Mouse (Mus musculus) neural tube, embryonic 11.5 days (tissue): Measurements from ENCODE around the gene Prdx1. TPM values are rescaled to one million over a fixed set of nuclear protein-coding genes. Genes with fewer than 3 reads are reported as not detected.

Experiments used
- ATAC-seq: fragments of 200-750 bp; cut with Nextera tagmentation; 2 replicates; pipeline ENCODE4 v1.8.0; 2017; ENCODE audit warnings: moderate number of reproducible peaks, mild to moderate bottlenecking, moderate TSS enrichment, moderate library complexity; ENCODE audit not compliant: insufficient read depth, low FRiP score, low TSS enrichment
- DNase-seq: peaks from one replicate; pipeline ENCODE4 v3.0.0-alpha.2; 2015; ENCODE audit warnings: low spot score
- H3K27ac ChIP-seq: fragments of 300-500 bp; sonication (generic); 2 replicates; pipeline ENCODE4 v1.5.1; 2014; ENCODE audit warnings: low read depth, mild to moderate bottlenecking, low read length
- H3K27me3 ChIP-seq: fragments of 300-500 bp; sonication (generic); 2 replicates; pipeline ENCODE4 v1.6.1; 2014; ENCODE audit warnings: mild to moderate bottlenecking, low read length, mixed read lengths; ENCODE audit not compliant: control insufficient read depth, insufficient read depth
- H3K36me3 ChIP-seq: fragments of 300-500 bp; sonication (generic); 2 replicates; pipeline ENCODE4 v1.6.1; 2014; ENCODE audit warnings: mild to moderate bottlenecking, low read length, moderate library complexity, mixed read lengths; ENCODE audit not compliant: control insufficient read depth, insufficient read depth
- H3K4me1 ChIP-seq: fragments of 300-500 bp; sonication (generic); 2 replicates; pipeline ENCODE4 v1.6.1; 2014; ENCODE audit warnings: low read length, mixed read lengths; ENCODE audit not compliant: control insufficient read depth, insufficient read depth
- H3K4me2 ChIP-seq: fragments of 300-500 bp; sonication (generic); 2 replicates; pipeline ENCODE4 v1.6.1; 2014; ENCODE audit warnings: low read depth, mild to moderate bottlenecking, moderate library complexity
- H3K4me3 ChIP-seq: fragments of 300-500 bp; sonication (generic); 2 replicates; pipeline ENCODE4 v1.5.1; 2014; ENCODE audit warnings: low read depth, low read length
- H3K9ac ChIP-seq: fragments of 300-500 bp; sonication (generic); 2 replicates; pipeline ENCODE4 v1.6.1; 2014; ENCODE audit warnings: mild to moderate bottlenecking, low read length
- H3K9me3 ChIP-seq: fragments of 300-500 bp; sonication (generic); 2 replicates; pipeline ENCODE4 v1.6.1; 2016; ENCODE audit warnings: low read length; ENCODE audit not compliant: control insufficient read depth
- WGBS: fragments of 180-500 bp; shearing (Covaris S2); extraction: QIAGEN DNeasy Blood & Tissue Kit; methylation state at CpG from one replicate; pipeline ENCODE4 v1.1.7; 2014; 5-methylcytosine and 5-hydroxymethylcytosine counted together
- polyA plus RNA-seq: library from polyadenylated mRNA; unstranded; fragments of >200 nt; fragmentation: Nextera tagmentation; extraction: Ambion mirVana; gene quantifications from 2 replicates; pipeline ENCODE4 v1.2.1, GENCODE M21; 2014

The Prdx1 gene
- polyA plus RNA-seq, 1 experiment from 2014 or later = 902 TPM

GRCm38 (mm10) chr4:116707666-116708065, 22.3 kb downstream of the Prdx1 start:
- H3K27me3 ChIP-seq = no peaks in the 10 kb centered on the region
- DNase-seq (no peak), ATAC-seq (0 out of 2 replicates have a peak, but pooled peaks have one; percentile 2)
- peak overlapping the region; percentile 56 for H3K9ac ChIP-seq
- H3K4me3 ChIP-seq = peak overlapping the region; percentile 39
- H3K27ac ChIP-seq = no peak overlapping the region
- H3K4me2 ChIP-seq = peak overlapping the region; percentile 52
- H3K9me3 ChIP-seq = no peaks in the 10 kb centered on the region
- 31% methylated on average over 9 of the region's 9 CpGs for WGBS
- peaks cover 3% of the 10 kb centered on the region for H3K4me1 ChIP-seq
- H3K36me3 ChIP-seq = peaks cover 2% of the 10 kb centered on the region; the same call in 1 of the 2 replicates

- DNase-seq (peak; percentile 91), ATAC-seq (peak; percentile 98)
- peak within 1 kb of the TSS; percentile 72 for H3K4me2 ChIP-seq
- peak within 1 kb of the TSS; percentile 39 for H3K4me3 ChIP-seq
- no peak within 1 kb of the TSS for H3K27ac ChIP-seq
- H3K27me3 ChIP-seq = no peaks in the 10 kb centered on the region
- H3K9me3 ChIP-seq = no peaks in the 10 kb centered on the region
- H3K9ac ChIP-seq = peak within 1 kb of the TSS; percentile 62
- WGBS = under 1% methylated on average over 29 of the region's 29 CpGs
- H3K36me3 ChIP-seq = peaks cover 2% of the 10 kb centered on the region; the same call in 1 of the 2 replicates
- H3K4me1 ChIP-seq = peaks cover 3% of the 10 kb centered on the region
Measured at GRCm38 (mm10) chr4:116708201-116708764, 22.9 kb downstream of the Prdx1 start, which contains the start of the genes Mmachc and Ccdc163. TSS of gene Mmachc (minus strand) at chr4:116708406. TSS of gene Ccdc163 (plus strand) at chr4:116708509.

DNA sequence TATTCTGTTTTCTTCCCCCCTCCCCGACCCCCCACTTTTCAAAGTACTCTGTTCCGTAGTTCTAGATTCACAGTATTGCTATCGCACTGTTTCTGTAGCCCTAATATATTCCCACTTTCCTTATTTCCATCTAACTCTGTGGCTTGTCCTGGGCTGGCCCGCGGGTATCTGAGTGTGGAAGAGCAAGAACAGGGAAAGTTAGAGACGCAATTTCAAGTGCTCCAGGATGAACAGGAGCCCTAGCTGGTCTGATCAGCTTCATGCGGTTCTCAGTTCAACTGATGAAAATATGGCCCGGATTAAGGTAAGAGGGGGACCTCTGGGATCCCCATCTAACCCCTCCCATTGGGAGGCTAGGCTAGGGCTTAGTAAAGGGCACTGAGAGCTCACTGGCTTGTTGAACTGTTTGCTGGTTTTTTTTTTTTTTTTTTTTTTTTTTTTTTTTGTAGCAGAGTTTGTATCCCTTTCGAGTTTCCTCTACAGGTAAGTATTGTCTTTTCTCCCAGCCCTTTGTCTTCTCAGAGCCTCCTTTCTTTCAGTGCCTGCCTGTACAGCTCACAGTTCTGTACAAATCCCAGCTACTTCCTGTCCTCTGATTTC, 23.5 kb downstream of the Prdx1 start:
- WGBS = 9% methylated on average over 9 of the region's 9 CpGs
- Histone ChIP-seq H3K4me3 (peak overlapping the region; percentile 39), H3K4me1 (peaks cover 3% of the 10 kb centered on the region), H3K9me3 (no peaks in the 10 kb centered on the region), H3K27ac (no peak overlapping the region), H3K9ac (peak overlapping the region; percentile 62), H3K27me3 (no peaks in the 10 kb centered on the region), H3K4me2 (peak overlapping the region; percentile 72), H3K36me3 (no peaks in the 10 kb centered on the region)
- ATAC-seq (no peak; the same call in 1 of the 2 replicates), DNase-seq (peak; percentile 15)

GRCm38 (mm10) chr4:116710154-116710553, 24.8 kb downstream of the Prdx1 start:
- H3K27me3 ChIP-seq = no peaks in the 10 kb centered on the region
- H3K4me1 ChIP-seq = peaks cover 3% of the 10 kb centered on the region
- WGBS = 91% methylated on average over 2 of the region's 2 CpGs
- H3K4me3 ChIP-seq = no peak overlapping the region
- H3K9ac ChIP-seq = no peak overlapping the region
- H3K4me2 ChIP-seq = no peak overlapping the region
- no peaks in the 10 kb centered on the region for H3K36me3 ChIP-seq
- DNase-seq (no peak), ATAC-seq (no peak)
- H3K27ac ChIP-seq = no peak overlapping the region
- H3K9me3 ChIP-seq = no peaks in the 10 kb centered on the region

DNA sequence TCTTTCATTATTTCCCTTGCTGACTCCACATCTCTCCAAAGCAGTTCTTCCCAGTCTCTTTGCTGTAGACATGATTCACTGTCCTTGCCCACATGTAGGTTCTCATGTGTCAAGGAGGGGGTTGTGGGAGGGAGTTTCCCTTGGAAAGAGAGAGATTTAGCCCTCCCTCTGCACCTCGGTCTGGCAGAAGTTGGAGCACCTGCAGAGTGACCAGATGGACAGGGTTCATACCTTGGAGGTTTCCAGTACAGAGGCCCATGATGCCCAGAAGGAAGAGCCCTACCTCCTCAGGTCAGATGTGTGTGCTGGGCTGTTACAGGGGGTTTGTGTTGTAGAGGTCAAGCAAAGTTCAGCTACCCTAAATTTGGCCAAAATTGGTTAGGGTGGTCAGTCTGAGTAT, 27.2 kb downstream of the Prdx1 start:
- Histone ChIP-seq H3K9me3 (no peaks in the 10 kb centered on the region), H3K4me1 (peaks cover under 1% of the 10 kb centered on the region), H3K9ac (no peak overlapping the region), H3K27me3 (no peaks in the 10 kb centered on the region), H3K4me2 (no peak overlapping the region), H3K4me3 (no peak overlapping the region), H3K27ac (no peak overlapping the region), H3K36me3 (no peaks in the 10 kb centered on the region)
- DNase-seq (no peak), ATAC-seq (no peak)
- WGBS = 78% methylated on average over 1 of the region's 1 CpGs

GRCm38 (mm10) chr4:116719396-116719795, 34.1 kb downstream of the Prdx1 start:
- Histone ChIP-seq H3K4me2 (no peak overlapping the region), H3K9me3 (no peaks in the 10 kb centered on the region), H3K27ac (no peak overlapping the region), H3K36me3 (no peaks in the 10 kb centered on the region), H3K27me3 (no peaks in the 10 kb centered on the region), H3K4me3 (no peak overlapping the region), H3K4me1 (no peaks in the 10 kb centered on the region), H3K9ac (no peak overlapping the region)
- DNase-seq (peak; percentile 69), ATAC-seq (no peak)
- WGBS = 28% methylated on average over 3 of the region's 3 CpGs

DNA sequence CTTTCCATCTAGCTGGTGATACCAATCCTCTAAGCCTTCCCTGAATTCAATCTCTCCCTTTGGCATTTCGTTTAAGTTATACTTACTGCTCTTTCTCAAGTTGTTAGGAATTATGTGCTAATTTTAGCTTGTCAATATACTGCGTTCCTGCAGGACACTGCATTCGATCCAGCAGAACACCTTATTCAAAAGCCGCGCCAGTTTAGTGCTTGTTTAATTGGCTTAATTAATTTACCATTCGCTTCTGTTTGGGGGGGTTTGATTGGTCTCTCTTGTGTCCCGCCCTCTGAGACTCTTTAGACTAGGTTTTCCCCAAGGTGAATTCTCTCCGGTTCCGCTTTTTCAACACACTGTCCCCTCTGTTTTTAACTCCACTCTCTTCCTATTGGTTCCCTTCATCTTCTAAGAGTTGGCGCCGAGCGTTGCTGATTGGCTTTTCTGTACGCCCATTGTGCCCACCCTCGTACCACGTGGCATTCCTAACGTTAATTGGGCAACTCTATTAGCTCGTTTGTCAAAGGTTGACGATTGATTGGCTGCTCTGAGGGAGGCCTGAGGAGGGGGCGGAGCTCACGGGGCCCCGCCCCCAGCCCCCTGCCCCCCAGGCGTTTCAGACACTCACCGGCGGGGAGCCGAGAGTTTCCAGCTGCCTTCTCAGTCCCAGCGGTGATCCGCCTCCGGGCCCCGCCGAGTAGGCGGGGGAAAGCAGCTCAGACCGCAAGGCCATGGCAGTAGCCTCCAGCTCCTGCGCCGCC, 35.2 kb downstream of the Prdx1 start, which contains the start of gene Tesk2:
Tesk2 (plus strand) TSS at position 606 of the 755 bp plus-strand sequence.
- H3K9ac ChIP-seq = peak within 1 kb of the TSS; percentile 65
- peak; percentile 99 for ATAC-seq
- under 1% methylated on average over 34 of the region's 34 CpGs for WGBS

GRCm38 (mm10) chr4:116721098-116721628, 35.8 kb downstream of the Prdx1 start:
- H3K9ac ChIP-seq = peak overlapping the region; percentile 65
- H3K27me3 ChIP-seq = no peaks in the 10 kb centered on the region
- H3K27ac ChIP-seq = peak overlapping the region; percentile 60
- no peak; the same call in 1 of the 2 replicates for ATAC-seq
- H3K4me2 ChIP-seq = peak overlapping the region; percentile 64
- under 1% methylated on average over 29 of the region's 29 CpGs for WGBS
- DNase-seq = no peak
- H3K4me1 ChIP-seq = no peaks in the 10 kb centered on the region
- H3K9me3 ChIP-seq = no peaks in the 10 kb centered on the region
- H3K36me3 ChIP-seq = no peaks in the 10 kb centered on the region
- peak overlapping the region; percentile 66 for H3K4me3 ChIP-seq

More for the DNA sequence above, 35.2 kb downstream of the Prdx1 start, which contains the start of gene Tesk2:
- no peaks in the 10 kb centered on the region for H3K9me3 ChIP-seq
- H3K27me3 ChIP-seq = no peaks in the 10 kb centered on the region
- peak within 1 kb of the TSS; percentile 60 for H3K27ac ChIP-seq
- DNase-seq = peak; percentile 93
- peak within 1 kb of the TSS; percentile 64 for H3K4me2 ChIP-seq
- no peaks in the 10 kb centered on the region for H3K36me3 ChIP-seq
- H3K4me3 ChIP-seq = peak within 1 kb of the TSS; percentile 66
- H3K4me1 ChIP-seq = no peaks in the 10 kb centered on the region
